Mouse (Mus musculus) left cerebral cortex, postnatal 14 days (tissue): ENCODE data around the gene Zfp202. TPM values are rescaled to one million over a fixed set of nuclear protein-coding genes. Genes with fewer than 3 reads are reported as not detected.

Experiments
- DNase-seq, 2 experiments: peaks; one replicate each; pipeline ENCODE4 v3.0.0; 2021 to 2022; ENCODE audit warnings: low spot score in 2 of 2, mixed read lengths in 1 of 2
- intact Hi-C: fragments of 180-260 bp; cut with DNase I; formaldehyde crosslinking; loops from one replicate; pipeline ENCODE4 v1.15.1; 2025
- total RNA-seq, 2 experiments: library from RNA; stranded (reverse); gene quantifications; 2 replicates each; pipeline ENCODE4 v1.2.3; 2021

The Zfp202 gene
- total RNA-seq, 2 experiments from 2014 or later: 2.3 to 2.5 TPM

GRCm38 (mm10) chr9:40234233-40235072, 42.3 kb downstream of the Zfp202 start:
- intact Hi-C loops: loop anchor here (10.0 kb wide), 1 partner anchor 160 kb away; no protein-coding TSS in a partner anchor
- DNase-seq: no peak

GRCm38 (mm10) chr9:40235220-40235619, 43.1 kb downstream of the Zfp202 start:
- intact Hi-C loops: loop anchor here (10.0 kb wide), 1 partner anchor 160 kb away; no protein-coding TSS in a partner anchor

GRCm38 (mm10) chr9:40239749-40240148, 47.6 kb downstream of the Zfp202 start:
- intact Hi-C loops: loop anchor here (5.0 to 10.0 kb wide), 2 partner anchors 38 to 155 kb away; no protein-coding TSS in a partner anchor
- no peak for DNase-seq

More at GRCm38 (mm10) chr9:40235220-40235619, 43.1 kb downstream of the Zfp202 start:
- no peak for DNase-seq

GRCm38 (mm10) chr9:40240311-40240710, 48.2 kb downstream of the Zfp202 start:
- intact Hi-C loops: loop anchor here (5.0 kb wide), 1 partner anchor 37 kb away; no protein-coding TSS in a partner anchor

GRCm38 (mm10) chr9:40241223-40241801, 49.2 kb downstream of the Zfp202 start:
- peak; percentile 66 to 81 for DNase-seq
- intact Hi-C loops: loop anchor here (5.0 kb wide), 1 partner anchor 36 kb away; no protein-coding TSS in a partner anchor

More at GRCm38 (mm10) chr9:40240311-40240710, 48.2 kb downstream of the Zfp202 start:
- DNase-seq: no peak

GRCm38 (mm10) chr9:40241951-40242888, 50.1 kb downstream of the Zfp202 start:
- peak; percentile 47 to 89 for DNase-seq
- intact Hi-C loops: loop anchor here (5.0 kb wide), 1 partner anchor 35 kb away; no protein-coding TSS in a partner anchor

GRCm38 (mm10) chr9:40245466-40245865, 53.4 kb downstream of the Zfp202 start:
- intact Hi-C loops: no loop called here
- no peak for DNase-seq

- peak in 1 of 2 experiments; percentile 28 for DNase-seq
- intact Hi-C loops: no loop called here
Observed at GRCm38 (mm10) chr9:40245974-40246665, 54.0 kb downstream of the Zfp202 start.

GRCm38 (mm10) chr9:40246702-40247101, 54.6 kb downstream of the Zfp202 start:
- no peak for DNase-seq
- intact Hi-C loops: no loop called here

- DNase-seq: no peak
- intact Hi-C loops: no loop called here
Observed at GRCm38 (mm10) chr9:40249106-40249505, 57.0 kb downstream of the Zfp202 start.

GRCm38 (mm10) chr9:40252459-40252858, 60.3 kb downstream of the Zfp202 start:
- DNase-seq: no peak
- intact Hi-C loops: no loop called here

Other genes with a start within 250 kb of the Zfp202 start
- gene Olfr975, start 240.3 kb upstream of the Zfp202 start, total RNA-seq: not detected
- not detected for gene Olfr976, start 231.2 kb upstream of the Zfp202 start, total RNA-seq
- gene Olfr978, start 200.2 kb upstream of the Zfp202 start, total RNA-seq: not detected
- not detected for gene Olfr979, start 188.9 kb upstream of the Zfp202 start, total RNA-seq
- not detected for gene Olfr980, start 182.7 kb upstream of the Zfp202 start, total RNA-seq
- gene Olfr981, start 170.9 kb upstream of the Zfp202 start, total RNA-seq: not detected
- not detected for gene Olfr982, start 118.5 kb upstream of the Zfp202 start, total RNA-seq
- gene Olfr983, start 98.7 kb upstream of the Zfp202 start, total RNA-seq: not detected
- gene Olfr984, start 78.1 kb upstream of the Zfp202 start, total RNA-seq: under 1 TPM in 1 of 2 experiments, not detected in 1; 0.07 TPM
- gene Olfr985, start 62.1 kb upstream of the Zfp202 start, total RNA-seq: not detected
- not detected for gene Tmem225, start 44.2 kb upstream of the Zfp202 start, total RNA-seq
- under 1 TPM in 1 of 2 experiments, not detected in 1; 0.13 TPM for gene Olfr986, start 11.4 kb upstream of the Zfp202 start, total RNA-seq
- 100 to 1,000 TPM; 112 to 124 TPM for gene Scn3b, start 76.9 kb downstream of the Zfp202 start, total RNA-seq